Mouse (Mus musculus) liver, embryonic 14.5 days (tissue): ENCODE measurements at regions not wholly inside any gene's neighbourhood (a gene's known extent, or its start where the extent isn't known, plus 50 kb on each side); places are given as distances from the start of the nearest gene placed in this dataset.

Experiments
- ATAC-seq: fragments of 200-750 bp; cut with Nextera tagmentation; 2 replicates; pipeline ENCODE4 v1.8.0; 2017; ENCODE audit warnings: moderate number of reproducible peaks, mild to moderate bottlenecking, moderate library complexity; ENCODE audit not compliant: insufficient read depth
- DNase-seq, 3 experiments: peaks; one replicate each; pipeline ENCODE4 v3.0.0-alpha.2; 2012 to 2013; ENCODE audit warnings: low read depth in 3 of 3, low spot score in 3 of 3
- H3K27ac ChIP-seq: fragments of 300-500 bp; sonication (generic); 2 replicates; pipeline ENCODE4 v1.5.1; 2014; ENCODE audit warnings: moderate library complexity, mild to moderate bottlenecking, control low read depth, inconsistent platforms
- H3K27me3 ChIP-seq: fragments of 300-500 bp; sonication (generic); 2 replicates; pipeline ENCODE4 v1.6.1; 2014; ENCODE audit warnings: mild to moderate bottlenecking, low read length, moderate library complexity; ENCODE audit not compliant: control insufficient read depth, insufficient read depth
- H3K36me3 ChIP-seq: fragments of 300-500 bp; sonication (generic); replicated peaks from 2 replicates; pipeline ENCODE4 v1.6.1; 2014; ENCODE audit warnings: low read depth; ENCODE audit not compliant: control insufficient read depth, insufficient read depth
- H3K4me1 ChIP-seq, 2 experiments: fragments of 200-500 bp in 1 of 2; fragments of 300-500 bp in 1 of 2; sonication (generic) in 1 of 2; replicated peaks; 2 replicates each; pipeline ENCODE4 v1.6.1; 2012 to 2014; ENCODE audit warnings: antibody characterized with exemption in 1 of 2, inconsistent platforms in 1 of 2, low read length in 1 of 2; ENCODE audit not compliant: control insufficient read depth in 2 of 2, insufficient read depth in 2 of 2
- H3K4me2 ChIP-seq: fragments of 300-500 bp; sonication (generic); 2 replicates; pipeline ENCODE4 v1.6.1; 2014; ENCODE audit warnings: low read depth, mild to moderate bottlenecking, control low read depth, moderate library complexity
- H3K4me3 ChIP-seq, 2 experiments: fragments of 200-500 bp in 1 of 2; fragments of 300-500 bp in 1 of 2; sonication (generic) in 1 of 2; 2 replicates each; pipeline ENCODE4 v1.5.1; 2012 to 2014; ENCODE audit warnings: low read depth in 2 of 2, low read length in 2 of 2, mild to moderate bottlenecking in 2 of 2, control low read depth in 1 of 2, inconsistent platforms in 1 of 2, moderate library complexity in 1 of 2; ENCODE audit not compliant: insufficient read depth in 1 of 2
- H3K9ac ChIP-seq: fragments of 300-500 bp; sonication (generic); replicated peaks from 2 replicates; pipeline ENCODE4 v1.6.1; 2014; ENCODE audit warnings: mild to moderate bottlenecking, control low read depth, moderate library complexity
- H3K9me3 ChIP-seq: fragments of 300-500 bp; sonication (generic); 2 replicates; pipeline ENCODE4 v1.6.1; 2016; ENCODE audit warnings: low read length, mixed read lengths; ENCODE audit not compliant: control insufficient read depth
- CTCF ChIP-seq: IDR thresholded peaks from 2 replicates; pipeline ENCODE4 v1.5.1; 2016; ENCODE audit warnings: antibody characterized with exemption, low read depth, control low read depth
- EP300 ChIP-seq: IDR thresholded peaks from 2 replicates; pipeline ENCODE4 v1.6.1; 2016; ENCODE audit warnings: antibody characterized with exemption, low read depth
- WGBS: fragments of 180-500 bp; shearing (Covaris S2); extraction: QIAGEN DNeasy Blood & Tissue Kit; methylation state at CpG from one replicate; pipeline ENCODE4 v1.1.7; 2014; ENCODE audit not compliant: insufficient replicate concordance; 5-methylcytosine and 5-hydroxymethylcytosine counted together

- no peak for TF ChIP-seq CTCF
- no peak for TF ChIP-seq EP300
- no peak for DNase-seq
These were observed 75.6 kb upstream of the Sp4 start for GRCm38 (mm10) chr12:118376521-118377493.

DNA sequence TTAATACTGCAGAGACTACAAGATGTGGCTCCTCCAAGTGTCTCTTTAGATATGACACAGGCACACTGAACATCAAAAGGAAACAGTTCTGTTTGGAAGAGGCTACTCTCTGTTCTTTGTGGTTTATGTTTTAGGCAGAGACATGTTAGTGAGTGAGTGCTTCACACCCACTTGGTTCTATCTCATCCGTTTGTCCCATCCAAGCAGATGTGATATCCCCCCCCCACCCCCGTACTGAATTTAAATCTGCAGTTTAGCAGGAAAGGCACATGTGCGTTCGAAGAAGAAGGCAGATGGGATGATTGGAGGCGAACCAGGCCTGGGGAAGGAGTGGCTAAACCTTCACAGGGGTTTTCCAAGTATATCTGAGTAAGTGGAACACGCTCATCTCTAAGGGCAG is 72.0 kb upstream of the Sp4 start:
- H3K27ac ChIP-seq = no peak overlapping the region
- no peaks in the 10 kb centered on the region for H3K27me3 ChIP-seq
- DNase-seq (peak in 1 of 3 experiments; percentile 1), ATAC-seq (0 out of 2 replicates have a peak, but pooled peaks have one; percentile 24)
- WGBS = 33% methylated on average over 6 of the region's 6 CpGs
- H3K9me3 ChIP-seq = no peaks in the 10 kb centered on the region
- no peaks in the 10 kb centered on the region for H3K36me3 ChIP-seq
- no peak overlapping the region for H3K4me3 ChIP-seq
- H3K4me1 ChIP-seq = no peaks in the 10 kb centered on the region; a peak in 1 of 4 replicates
- no peak overlapping the region for H3K4me2 ChIP-seq
- TF ChIP-seq CTCF (no peak), EP300 (no peak)
- H3K9ac ChIP-seq = no peak overlapping the region

More at GRCm38 (mm10) chr12:118376521-118377493, 75.6 kb upstream of the Sp4 start:
- Histone ChIP-seq H3K36me3 (no peaks in the 10 kb centered on the region), H3K4me3 (no peak overlapping the region), H3K9ac (no peak overlapping the region), H3K27me3 (no peaks in the 10 kb centered on the region), H3K27ac (no peak overlapping the region), H3K4me1 (no peaks in the 10 kb centered on the region; a peak in 1 of 4 replicates), H3K9me3 (no peaks in the 10 kb centered on the region), H3K4me2 (no peak overlapping the region)
- 20% methylated on average over 14 of the region's 14 CpGs for WGBS
- ATAC-seq = 0 out of 2 replicates have a peak, but pooled peaks have one; percentile 52

- H3K4me3 ChIP-seq = no peak overlapping the region
- H3K9ac ChIP-seq = no peak overlapping the region
- H3K4me2 ChIP-seq = no peak overlapping the region
- TF ChIP-seq EP300 = no peak
- no peak for TF ChIP-seq CTCF
- H3K9me3 ChIP-seq = no peaks in the 10 kb centered on the region
- no peak overlapping the region for H3K27ac ChIP-seq
- WGBS = 79% methylated on average over 4 of the region's 4 CpGs
- H3K36me3 ChIP-seq = no peaks in the 10 kb centered on the region
- DNase-seq (no peak), ATAC-seq (no peak)
- no peaks in the 10 kb centered on the region for H3K27me3 ChIP-seq
- no peaks in the 10 kb centered on the region for H3K4me1 ChIP-seq
These were observed 70.7 kb upstream of the Sp4 start for GRCm38 (mm10) chr12:118371905-118372304.

DNA sequence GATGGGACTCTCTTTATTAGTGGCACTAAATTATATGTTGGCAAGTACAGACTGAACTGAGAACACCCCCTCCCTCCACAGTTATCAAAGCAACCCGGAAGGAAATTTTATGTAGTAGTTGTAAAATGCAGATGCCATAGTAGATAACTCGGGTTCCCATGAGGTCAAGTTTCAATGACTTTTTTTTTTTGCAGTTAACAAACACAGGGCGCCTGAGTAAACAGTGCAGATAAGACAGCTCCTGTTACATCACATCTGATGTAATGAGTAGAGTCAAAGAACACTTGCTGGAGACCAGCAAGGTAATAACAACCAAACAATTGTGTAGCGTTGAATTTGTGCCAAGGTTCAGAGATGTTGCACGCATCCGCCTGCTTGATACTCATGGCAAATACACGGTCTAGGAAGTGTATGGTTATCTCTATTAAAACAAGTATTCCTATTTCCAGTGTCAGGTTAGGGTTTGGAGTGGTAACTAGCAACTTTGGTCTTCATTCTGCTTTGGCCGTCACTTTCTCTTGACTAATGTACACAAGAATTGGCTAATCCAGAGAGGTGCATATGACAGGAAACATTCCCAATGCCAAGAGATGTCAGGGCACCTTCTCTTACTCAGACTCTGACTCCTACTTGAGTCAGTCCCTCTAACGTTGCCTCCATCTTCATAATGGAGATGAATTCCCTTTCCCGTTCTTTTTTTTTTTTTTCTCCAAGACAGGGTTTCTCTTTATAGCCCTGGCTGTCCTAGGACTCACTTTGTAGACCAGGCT is 66.3 kb upstream of the Sp4 start:
- Histone ChIP-seq H3K27ac (no peak overlapping the region), H3K4me1 (peaks cover 0 to 2% of the 10 kb centered on the region in 2 experiments; a peak in 1 of 4 replicates), H3K36me3 (no peaks in the 10 kb centered on the region), H3K27me3 (no peaks in the 10 kb centered on the region), H3K9me3 (no peaks in the 10 kb centered on the region), H3K4me3 (no peak overlapping the region), H3K9ac (no peak overlapping the region), H3K4me2 (no peak overlapping the region)
- 51% methylated on average over 10 of the region's 10 CpGs for WGBS
- peak; percentile 52; the same call in 1 of the 2 replicates for ATAC-seq
- TF ChIP-seq EP300 (0 out of 2 replicates have a peak, but pooled peaks have one; percentile 19), CTCF (no peak)
- DNase-seq = peak; percentile 15 to 22 (median 22)

GRCm38 (mm10) chr12:118352866-118353265 is 51.6 kb upstream of the Sp4 start:
- ATAC-seq (no peak), DNase-seq (no peak)
- WGBS = 75% methylated on average over 7 of the region's 7 CpGs
- Histone ChIP-seq H3K4me3 (no peak overlapping the region), H3K27ac (no peak overlapping the region), H3K36me3 (no peaks in the 10 kb centered on the region), H3K9me3 (no peaks in the 10 kb centered on the region), H3K27me3 (no peaks in the 10 kb centered on the region), H3K4me1 (no peaks in the 10 kb centered on the region; a peak in 1 of 4 replicates), H3K9ac (no peak overlapping the region), H3K4me2 (no peak overlapping the region)
- TF ChIP-seq EP300 (no peak), CTCF (no peak)
